Mouse (Mus musculus): ENCODE measurements around the gene Afap1l2. TPM values are rescaled to one million over a fixed set of nuclear protein-coding genes. Genes with fewer than 3 reads are reported as not detected.

The Afap1l2 gene
- polyA plus RNA-seq, 1 experiment = 7.0 TPM

GRCm38 (mm10) chr19:56998331-56998730 lies 9.7 kb downstream of the Afap1l2 start:
- Histone ChIP-seq H3K4me1 (ENCODE audit: control insufficient read depth, insufficient read depth, low read length) (no peaks in the 10 kb centered on the region; the same call in 1 of the 2 replicates), H3K4me3 (ENCODE audit: insufficient read depth, low read length) (no peak overlapping the region), H3K27ac (ENCODE audit: insufficient read depth, low read length) (no peak overlapping the region)
- TF ChIP-seq POLR2A (IDR thresholded peaks at IDR 0.05; ENCODE audit: extremely low read depth, insufficient read depth, low read length) (no peak), CTCF (IDR thresholded peaks at IDR 0.05; ENCODE audit: extremely low read depth, insufficient read depth, low read length) (no peak)

- Histone ChIP-seq H3K27ac (ENCODE audit: insufficient read depth, low read length) (no peak overlapping the region), H3K4me1 (ENCODE audit: control insufficient read depth, insufficient read depth, low read length) (no peaks in the 10 kb centered on the region; the same call in 1 of the 2 replicates), H3K4me3 (ENCODE audit: insufficient read depth, low read length) (no peak overlapping the region)
- TF ChIP-seq POLR2A (IDR thresholded peaks at IDR 0.05; ENCODE audit: extremely low read depth, insufficient read depth, low read length) (no peak), CTCF (IDR thresholded peaks at IDR 0.05; ENCODE audit: extremely low read depth, insufficient read depth, low read length) (no peak)
Measured at GRCm38 (mm10) chr19:56997164-56997599, 10.8 kb downstream of the Afap1l2 start.

GRCm38 (mm10) chr19:56995441-56995840 lies 12.6 kb downstream of the Afap1l2 start:
- no peak for TF ChIP-seq POLR2A (IDR thresholded peaks at IDR 0.05; ENCODE audit: extremely low read depth, insufficient read depth, low read length)
- no peaks in the 10 kb centered on the region; the same call in 1 of the 2 replicates for H3K4me1 ChIP-seq (ENCODE audit: control insufficient read depth, insufficient read depth, low read length)
- H3K27ac ChIP-seq (ENCODE audit: insufficient read depth, low read length) = no peak overlapping the region
- H3K4me3 ChIP-seq (ENCODE audit: insufficient read depth, low read length) = no peak overlapping the region

- Histone ChIP-seq H3K4me3 (ENCODE audit: insufficient read depth, low read length) (no peak overlapping the region), H3K4me1 (ENCODE audit: control insufficient read depth, insufficient read depth, low read length) (no peaks in the 10 kb centered on the region; the same call in 1 of the 2 replicates), H3K27ac (ENCODE audit: insufficient read depth, low read length) (no peak overlapping the region)
- no peak for TF ChIP-seq POLR2A (IDR thresholded peaks at IDR 0.05; ENCODE audit: extremely low read depth, insufficient read depth, low read length)
- TF ChIP-seq CTCF (IDR thresholded peaks at IDR 0.05; ENCODE audit: extremely low read depth, insufficient read depth, low read length) = no peak
Measured at GRCm38 (mm10) chr19:56994653-56995052, 13.4 kb downstream of the Afap1l2 start.

GRCm38 (mm10) chr19:56993763-56994162 lies 14.3 kb downstream of the Afap1l2 start:
- TF ChIP-seq POLR2A (IDR thresholded peaks at IDR 0.05; ENCODE audit: extremely low read depth, insufficient read depth, low read length) = no peak
- no peak for TF ChIP-seq CTCF (IDR thresholded peaks at IDR 0.05; ENCODE audit: extremely low read depth, insufficient read depth, low read length)
- H3K4me3 ChIP-seq (ENCODE audit: insufficient read depth, low read length) = no peak overlapping the region
- no peaks in the 10 kb centered on the region for H3K4me1 ChIP-seq (ENCODE audit: control insufficient read depth, insufficient read depth, low read length)
- no peak overlapping the region for H3K27ac ChIP-seq (ENCODE audit: insufficient read depth, low read length)

GRCm38 (mm10) chr19:56992978-56993545 lies 15.0 kb downstream of the Afap1l2 start:
- no peak overlapping the region for H3K4me3 ChIP-seq (ENCODE audit: insufficient read depth, low read length)
- no peaks in the 10 kb centered on the region for H3K4me1 ChIP-seq (ENCODE audit: control insufficient read depth, insufficient read depth, low read length)
- H3K27ac ChIP-seq (ENCODE audit: insufficient read depth, low read length) = no peak overlapping the region
- TF ChIP-seq CTCF (IDR thresholded peaks at IDR 0.05; ENCODE audit: extremely low read depth, insufficient read depth, low read length) (no peak), POLR2A (IDR thresholded peaks at IDR 0.05; ENCODE audit: extremely low read depth, insufficient read depth, low read length) (no peak)

GRCm38 (mm10) chr19:56990367-56991111 lies 17.5 kb downstream of the Afap1l2 start:
- H3K27ac ChIP-seq (ENCODE audit: insufficient read depth, low read length) = no peak overlapping the region
- no peak overlapping the region for H3K4me3 ChIP-seq (ENCODE audit: insufficient read depth, low read length)
- TF ChIP-seq POLR2A (IDR thresholded peaks at IDR 0.05; ENCODE audit: extremely low read depth, insufficient read depth, low read length) (no peak), CTCF (IDR thresholded peaks at IDR 0.05; ENCODE audit: extremely low read depth, insufficient read depth, low read length) (no peak)
- H3K4me1 ChIP-seq (ENCODE audit: control insufficient read depth, insufficient read depth, low read length) = no peaks in the 10 kb centered on the region

GRCm38 (mm10) chr19:56989171-56989570 lies 18.9 kb downstream of the Afap1l2 start:
- TF ChIP-seq POLR2A (IDR thresholded peaks at IDR 0.05; ENCODE audit: extremely low read depth, insufficient read depth, low read length) (no peak), CTCF (IDR thresholded peaks at IDR 0.05; ENCODE audit: extremely low read depth, insufficient read depth, low read length) (no peak)
- Histone ChIP-seq H3K4me3 (ENCODE audit: insufficient read depth, low read length) (no peak overlapping the region), H3K4me1 (ENCODE audit: control insufficient read depth, insufficient read depth, low read length) (no peaks in the 10 kb centered on the region), H3K27ac (ENCODE audit: insufficient read depth, low read length) (no peak overlapping the region)

GRCm38 (mm10) chr19:56984229-56984628 lies 23.8 kb downstream of the Afap1l2 start:
- Histone ChIP-seq H3K4me1 (ENCODE audit: control insufficient read depth, insufficient read depth, low read length) (peaks cover 7% of the 10 kb centered on the region), H3K4me3 (ENCODE audit: insufficient read depth, low read length) (no peak overlapping the region), H3K27ac (ENCODE audit: insufficient read depth, low read length) (no peak overlapping the region)
- TF ChIP-seq POLR2A (IDR thresholded peaks at IDR 0.05; ENCODE audit: extremely low read depth, insufficient read depth, low read length) = no peak
- no peak for TF ChIP-seq CTCF (IDR thresholded peaks at IDR 0.05; ENCODE audit: extremely low read depth, insufficient read depth, low read length)

GRCm38 (mm10) chr19:56983757-56984156 lies 24.3 kb downstream of the Afap1l2 start:
- TF ChIP-seq CTCF (IDR thresholded peaks at IDR 0.05; ENCODE audit: extremely low read depth, insufficient read depth, low read length) (no peak), POLR2A (IDR thresholded peaks at IDR 0.05; ENCODE audit: extremely low read depth, insufficient read depth, low read length) (no peak)

More at GRCm38 (mm10) chr19:56983757-56984156, 24.3 kb downstream of the Afap1l2 start:
- Histone ChIP-seq H3K4me1 (ENCODE audit: control insufficient read depth, insufficient read depth, low read length) (peaks cover 7% of the 10 kb centered on the region), H3K27ac (ENCODE audit: insufficient read depth, low read length) (no peak overlapping the region), H3K4me3 (ENCODE audit: insufficient read depth, low read length) (no peak overlapping the region)
